Mouse (Mus musculus) neural tube, embryonic 15.5 days (tissue): ENCODE data around the gene Srpk1. TPM values are rescaled to one million over a fixed set of nuclear protein-coding genes. Genes with fewer than 3 reads are reported as not detected.

Experiments used
- ATAC-seq: fragments of 200-750 bp; cut with Nextera tagmentation; 2 replicates; pipeline ENCODE4 v1.8.0; 2017; ENCODE audit warnings: mild to moderate bottlenecking, moderate TSS enrichment, moderate library complexity; ENCODE audit not compliant: low FRiP score
- H3K27ac ChIP-seq: fragments of 300-500 bp; sonication (generic); replicated peaks from 2 replicates; pipeline ENCODE4 v1.5.1; 2015; ENCODE audit warnings: mild to moderate bottlenecking, inconsistent platforms
- H3K27me3 ChIP-seq: fragments of 300-500 bp; sonication (generic); replicated peaks from 2 replicates; pipeline ENCODE4 v1.6.1; 2015; ENCODE audit warnings: inconsistent platforms
- H3K36me3 ChIP-seq: fragments of 300-500 bp; sonication (generic); 2 replicates; pipeline ENCODE4 v1.6.1; 2015; ENCODE audit warnings: inconsistent platforms
- H3K4me1 ChIP-seq: fragments of 300-500 bp; sonication (generic); 2 replicates; pipeline ENCODE4 v1.6.1; 2015; ENCODE audit warnings: inconsistent platforms
- H3K4me2 ChIP-seq: fragments of 300-500 bp; sonication (generic); 2 replicates; pipeline ENCODE4 v1.6.1; 2015; ENCODE audit warnings: inconsistent platforms, mild to moderate bottlenecking, moderate library complexity
- H3K4me3 ChIP-seq: fragments of 300-500 bp; sonication (generic); replicated peaks from 2 replicates; pipeline ENCODE4 v1.5.1; 2015; ENCODE audit warnings: mild to moderate bottlenecking, inconsistent platforms
- H3K9ac ChIP-seq: fragments of 300-500 bp; sonication (generic); replicated peaks from 2 replicates; pipeline ENCODE4 v1.6.1; 2015; ENCODE audit warnings: mild to moderate bottlenecking, inconsistent platforms
- H3K9me3 ChIP-seq: fragments of 300-500 bp; sonication (generic); replicated peaks from 2 replicates; pipeline ENCODE4 v1.6.1; 2016; ENCODE audit warnings: inconsistent platforms
- WGBS: fragments of 180-500 bp; shearing (Covaris S2); methylation state at CpG from one replicate; pipeline ENCODE4 v1.1.7; 2015; ENCODE audit warnings: mixed read lengths; 5-methylcytosine and 5-hydroxymethylcytosine counted together
- polyA plus RNA-seq: library from polyadenylated mRNA; unstranded; fragments of >200 nt; fragmentation: Nextera tagmentation; extraction: Ambion mirVana; gene quantifications from 2 replicates; pipeline ENCODE4 v1.2.1, GENCODE M21; 2015

The Srpk1 gene
- polyA plus RNA-seq, result 85.4 and 90.7 TPM in 2 replicates

DNA sequence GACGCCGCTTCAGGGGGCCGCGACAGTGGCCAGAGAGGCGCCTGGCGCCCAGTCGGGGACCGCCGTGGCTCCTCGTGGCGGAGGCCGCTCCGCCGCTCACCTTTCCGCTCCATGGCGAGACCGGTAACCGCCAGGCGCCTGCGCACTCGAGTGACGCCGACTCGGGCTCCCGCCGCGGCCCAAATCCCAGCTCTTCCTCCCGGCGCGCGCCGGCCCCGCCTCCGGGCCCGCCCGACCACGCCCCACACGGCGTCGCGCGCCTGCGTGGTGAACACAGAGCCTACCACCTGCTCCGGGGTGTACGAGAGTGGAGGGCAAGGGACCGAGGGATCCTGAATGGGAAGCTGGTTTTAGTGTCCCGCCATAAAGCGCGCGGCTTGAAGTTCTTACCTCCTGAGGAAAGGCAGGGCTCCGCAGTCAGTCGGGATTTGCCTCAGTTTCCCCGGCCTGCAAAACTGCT lies at the start of gene Srpk1:
Gene Srpk1 (minus strand): TSS at position 410 of the 460 bp plus-strand sequence.
- peak within 1 kb of the TSS; percentile 98 for H3K9ac ChIP-seq
- no peaks in the 10 kb centered on the region for H3K9me3 ChIP-seq
- H3K4me2 ChIP-seq, result peak within 1 kb of the TSS; percentile 88
- peak within 1 kb of the TSS; percentile 94 for H3K27ac ChIP-seq
- peak; percentile 97 for ATAC-seq
- peaks cover 37% of the 10 kb centered on the region for H3K4me1 ChIP-seq
- peaks cover 12% of the 10 kb centered on the region for H3K36me3 ChIP-seq
- no peaks in the 10 kb centered on the region for H3K27me3 ChIP-seq
- peak within 1 kb of the TSS; percentile 99 for H3K4me3 ChIP-seq
- under 1% methylated on average over 47 of the region's 53 CpGs for WGBS

DNA sequence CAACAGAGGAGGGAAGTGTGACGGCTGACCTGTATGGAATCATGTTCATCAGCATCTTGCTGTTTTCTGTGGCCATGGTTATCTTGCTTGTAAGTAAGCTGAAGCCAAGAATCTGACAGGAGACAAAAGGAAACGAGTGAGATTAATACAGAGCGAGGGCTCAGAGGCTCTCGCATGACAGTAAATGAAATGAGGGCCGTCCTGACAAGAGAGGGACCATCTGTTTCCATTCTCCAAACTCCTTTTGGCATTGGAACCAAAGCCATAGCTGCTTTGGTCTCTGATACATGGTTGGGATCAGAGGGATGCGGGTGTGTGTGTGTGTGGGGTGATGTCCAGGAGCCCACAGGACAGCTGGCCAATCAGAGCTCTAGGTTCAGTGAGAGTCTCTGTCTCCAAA lies 37.1 kb upstream of the Srpk1 start:
- no peak overlapping the region for H3K4me3 ChIP-seq
- H3K9ac ChIP-seq, result no peak overlapping the region
- 56% methylated on average over 6 of the region's 6 CpGs for WGBS
- no peaks in the 10 kb centered on the region for H3K27me3 ChIP-seq
- no peak overlapping the region for H3K27ac ChIP-seq
- ATAC-seq, result no peak
- H3K36me3 ChIP-seq, result no peaks in the 10 kb centered on the region
- no peak overlapping the region for H3K4me2 ChIP-seq
- no peaks in the 10 kb centered on the region for H3K9me3 ChIP-seq
- H3K4me1 ChIP-seq, result peaks cover 6% of the 10 kb centered on the region

DNA sequence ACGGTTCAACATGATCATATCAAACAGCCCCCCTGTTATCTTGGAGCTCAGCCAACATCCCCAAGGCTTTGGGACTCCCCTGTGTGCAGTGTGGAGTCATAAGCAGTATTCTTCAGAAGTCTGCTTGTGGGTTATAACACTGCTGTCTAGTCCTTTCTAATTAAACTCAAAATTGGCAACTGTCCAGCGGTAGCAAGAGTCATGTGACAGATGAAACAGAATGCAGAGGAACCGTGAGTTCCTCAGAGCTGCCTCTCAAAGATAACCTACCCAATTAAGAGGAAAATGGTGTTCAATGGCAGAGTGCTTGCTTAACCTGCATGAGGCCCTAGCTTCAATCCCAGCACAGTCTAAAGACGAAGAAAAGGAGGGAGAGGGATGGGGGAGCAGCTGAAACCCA lies 35.4 kb upstream of the Srpk1 start:
- WGBS, result 34% methylated on average over 4 of the region's 4 CpGs

DNA sequence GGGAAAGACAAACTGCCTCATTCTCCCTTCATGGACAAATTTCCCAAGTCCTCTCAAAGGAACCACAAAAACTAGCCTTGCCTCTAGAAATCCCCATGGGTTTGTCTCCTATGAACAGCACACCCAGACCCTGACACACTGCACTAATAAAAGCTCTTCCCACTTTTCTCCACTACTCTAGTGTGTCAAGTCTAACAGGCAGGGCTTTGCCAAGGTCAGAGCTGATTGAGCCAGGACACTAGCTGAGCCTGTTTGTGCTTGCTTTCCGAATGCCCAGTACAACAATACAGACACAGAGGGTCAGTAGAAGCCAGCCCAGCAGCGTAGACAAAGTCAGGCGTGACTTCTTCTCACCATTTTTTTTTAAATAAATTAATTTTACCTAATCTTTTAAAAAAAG lies 27.8 kb upstream of the Srpk1 start:
- H3K4me3 ChIP-seq, result no peak overlapping the region
- no peaks in the 10 kb centered on the region for H3K9me3 ChIP-seq
- H3K27ac ChIP-seq, result no peak overlapping the region
- no peak overlapping the region for H3K4me2 ChIP-seq
- H3K36me3 ChIP-seq, result no peaks in the 10 kb centered on the region
- H3K4me1 ChIP-seq, result no peaks in the 10 kb centered on the region
- no peak overlapping the region for H3K9ac ChIP-seq
- 79% methylated on average over 3 of the region's 3 CpGs for WGBS
- H3K27me3 ChIP-seq, result no peaks in the 10 kb centered on the region
- no peak for ATAC-seq

More for the DNA sequence above, 35.4 kb upstream of the Srpk1 start:
- Histone ChIP-seq H3K27ac (peak overlapping the region; percentile 51), H3K27me3 (no peaks in the 10 kb centered on the region), H3K4me3 (no peak overlapping the region), H3K4me2 (no peak overlapping the region), H3K36me3 (no peaks in the 10 kb centered on the region), H3K9ac (no peak overlapping the region), H3K4me1 (peaks cover 6% of the 10 kb centered on the region), H3K9me3 (no peaks in the 10 kb centered on the region)
- ATAC-seq, result peak; percentile 65

DNA sequence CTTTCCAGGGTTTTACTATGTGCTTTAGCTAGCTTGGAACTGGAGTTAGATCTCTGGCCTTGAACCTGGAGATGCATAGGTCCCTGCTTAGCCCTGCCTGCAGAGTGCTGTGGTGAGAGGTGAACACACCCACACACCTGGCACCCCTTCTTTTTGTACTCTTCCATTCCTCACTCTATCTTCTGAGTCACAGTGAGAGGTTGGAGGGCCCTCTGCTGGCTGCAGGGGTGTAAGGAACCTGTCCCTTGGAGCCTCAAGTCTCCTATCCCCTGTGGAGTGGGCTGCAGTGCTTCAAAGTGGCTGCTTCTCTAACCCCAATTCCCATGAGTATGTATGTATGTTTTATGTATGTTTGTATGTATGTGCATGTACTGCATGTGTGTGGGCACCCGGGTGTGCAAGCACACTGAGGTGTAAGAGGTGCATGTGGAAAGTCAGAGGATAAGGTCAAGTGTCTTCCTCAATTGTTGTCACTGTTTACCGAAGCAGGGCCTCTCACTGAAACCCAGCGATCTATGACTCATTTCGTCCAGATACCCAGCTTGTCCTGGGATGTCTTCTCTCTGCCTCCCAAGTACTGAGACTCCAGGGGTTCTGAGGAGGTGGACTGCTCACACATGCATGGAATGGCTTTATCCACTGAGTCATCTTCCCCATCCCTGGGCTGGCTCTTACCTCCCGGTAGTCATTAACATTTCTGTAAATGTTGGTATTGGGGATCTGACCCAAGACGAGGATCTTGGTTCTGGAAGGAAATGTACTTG lies 26.3 kb upstream of the Srpk1 start:
- no peak overlapping the region for H3K9ac ChIP-seq
- H3K4me3 ChIP-seq, result no peak overlapping the region
- H3K4me2 ChIP-seq, result no peak overlapping the region
- H3K27me3 ChIP-seq, result no peaks in the 10 kb centered on the region
- no peak overlapping the region for H3K27ac ChIP-seq
- H3K9me3 ChIP-seq, result no peaks in the 10 kb centered on the region
- 54% methylated on average over 6 of the region's 6 CpGs for WGBS
- ATAC-seq, result no peak
- H3K4me1 ChIP-seq, result no peaks in the 10 kb centered on the region
- no peaks in the 10 kb centered on the region for H3K36me3 ChIP-seq

DNA sequence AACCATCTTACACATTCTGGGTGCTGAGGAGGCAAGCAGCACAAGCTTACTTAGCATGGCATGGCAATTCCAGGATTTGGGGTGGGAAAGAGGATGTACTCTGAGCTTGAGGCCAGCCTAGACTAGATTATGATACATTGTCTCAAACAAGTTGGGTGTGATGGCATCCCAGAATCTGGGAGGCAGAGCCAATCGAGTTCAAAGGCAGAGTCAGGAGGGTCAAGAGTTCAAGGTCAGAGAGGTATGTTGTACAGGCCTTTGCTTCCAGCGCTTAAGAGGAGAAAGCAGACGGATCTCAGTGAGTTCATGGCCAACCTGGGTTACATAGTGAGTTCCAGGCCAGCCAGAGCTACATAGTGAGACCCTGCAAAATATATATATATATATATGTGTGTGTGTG lies 23.7 kb upstream of the Srpk1 start:
- Histone ChIP-seq H3K4me2 (no peak overlapping the region), H3K4me1 (no peaks in the 10 kb centered on the region), H3K4me3 (no peak overlapping the region), H3K27ac (no peak overlapping the region), H3K9ac (no peak overlapping the region), H3K27me3 (no peaks in the 10 kb centered on the region), H3K9me3 (no peaks in the 10 kb centered on the region), H3K36me3 (no peaks in the 10 kb centered on the region)
- 75% methylated on average over 3 of the region's 3 CpGs for WGBS
- ATAC-seq, result no peak

DNA sequence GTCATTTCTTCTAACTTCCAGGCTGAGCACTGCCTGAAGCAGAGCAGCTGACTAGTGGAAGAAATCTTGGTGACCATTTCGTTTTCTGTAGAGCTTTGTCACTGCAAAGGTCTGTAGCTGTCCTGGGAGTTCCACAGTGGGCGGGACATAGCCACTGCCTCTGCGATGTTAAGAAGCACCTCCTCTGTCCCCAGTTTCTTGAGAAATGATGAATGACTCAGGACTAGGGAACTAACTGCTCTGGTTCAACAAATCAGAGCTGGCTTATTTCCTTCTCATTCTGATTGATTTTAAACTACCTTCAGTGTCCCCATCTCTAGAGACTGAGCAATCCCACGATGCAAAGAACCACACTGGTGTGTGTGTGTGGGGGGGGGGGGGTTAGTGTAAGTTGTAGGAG lies 21.6 kb upstream of the Srpk1 start:
- no peaks in the 10 kb centered on the region for H3K9me3 ChIP-seq
- H3K4me2 ChIP-seq, result no peak overlapping the region
- no peaks in the 10 kb centered on the region for H3K4me1 ChIP-seq
- 56% methylated on average over 4 of the region's 4 CpGs for WGBS
- H3K27me3 ChIP-seq, result no peaks in the 10 kb centered on the region
- no peak overlapping the region for H3K9ac ChIP-seq
- no peak overlapping the region for H3K4me3 ChIP-seq
- no peak overlapping the region for H3K27ac ChIP-seq
- no peaks in the 10 kb centered on the region for H3K36me3 ChIP-seq
- no peak for ATAC-seq

DNA sequence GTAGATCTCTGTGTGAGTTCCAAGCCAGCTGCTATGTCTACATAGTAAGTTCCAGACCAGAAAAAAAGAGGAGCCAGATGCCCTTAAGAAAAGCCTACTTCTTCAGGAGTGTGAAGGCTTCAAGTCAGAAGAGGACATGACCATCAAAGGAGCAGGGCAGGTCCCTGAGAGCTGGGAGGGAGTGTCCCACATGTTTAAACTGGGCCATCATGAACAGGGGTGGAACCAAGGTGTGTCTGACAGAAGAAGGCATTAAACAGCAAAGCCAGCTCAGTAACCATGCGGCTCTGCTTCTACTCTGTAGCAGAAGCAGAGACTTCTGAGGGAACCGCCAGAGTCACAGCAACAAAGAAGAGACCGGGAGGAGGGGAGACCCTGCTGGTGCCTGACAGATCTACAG lies 21.2 kb upstream of the Srpk1 start:
- Histone ChIP-seq H3K4me3 (no peak overlapping the region), H3K4me2 (no peak overlapping the region), H3K36me3 (no peaks in the 10 kb centered on the region), H3K27me3 (no peaks in the 10 kb centered on the region), H3K4me1 (no peaks in the 10 kb centered on the region), H3K27ac (no peak overlapping the region), H3K9me3 (no peaks in the 10 kb centered on the region), H3K9ac (no peak overlapping the region)
- ATAC-seq, result no peak
- 43% methylated on average over 3 of the region's 3 CpGs for WGBS

DNA sequence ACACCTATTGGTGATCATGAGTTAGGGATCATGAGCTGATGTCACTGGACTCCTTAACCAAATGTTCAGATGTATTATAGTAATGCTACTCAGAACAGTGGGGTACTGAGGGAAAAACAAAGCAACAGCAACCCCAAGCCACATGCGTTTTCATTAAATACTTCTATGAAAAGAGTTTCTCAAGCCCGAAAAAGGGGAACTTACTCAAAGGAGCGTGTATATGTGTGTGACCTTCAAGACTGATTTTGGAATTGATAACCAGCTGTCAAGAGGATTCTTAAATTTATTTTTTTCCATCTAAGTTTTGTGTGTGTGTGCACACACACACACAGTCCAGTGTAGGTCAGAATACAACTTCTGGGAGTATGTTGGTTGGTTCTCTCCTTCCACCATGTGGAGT lies 17.6 kb upstream of the Srpk1 start:
- Histone ChIP-seq H3K27me3 (no peaks in the 10 kb centered on the region), H3K9me3 (no peaks in the 10 kb centered on the region), H3K4me2 (no peak overlapping the region), H3K27ac (no peak overlapping the region), H3K4me1 (no peaks in the 10 kb centered on the region), H3K36me3 (no peaks in the 10 kb centered on the region), H3K9ac (no peak overlapping the region), H3K4me3 (no peak overlapping the region)
- no peak for ATAC-seq
- 91% methylated on average over 3 of the region's 3 CpGs for WGBS

DNA sequence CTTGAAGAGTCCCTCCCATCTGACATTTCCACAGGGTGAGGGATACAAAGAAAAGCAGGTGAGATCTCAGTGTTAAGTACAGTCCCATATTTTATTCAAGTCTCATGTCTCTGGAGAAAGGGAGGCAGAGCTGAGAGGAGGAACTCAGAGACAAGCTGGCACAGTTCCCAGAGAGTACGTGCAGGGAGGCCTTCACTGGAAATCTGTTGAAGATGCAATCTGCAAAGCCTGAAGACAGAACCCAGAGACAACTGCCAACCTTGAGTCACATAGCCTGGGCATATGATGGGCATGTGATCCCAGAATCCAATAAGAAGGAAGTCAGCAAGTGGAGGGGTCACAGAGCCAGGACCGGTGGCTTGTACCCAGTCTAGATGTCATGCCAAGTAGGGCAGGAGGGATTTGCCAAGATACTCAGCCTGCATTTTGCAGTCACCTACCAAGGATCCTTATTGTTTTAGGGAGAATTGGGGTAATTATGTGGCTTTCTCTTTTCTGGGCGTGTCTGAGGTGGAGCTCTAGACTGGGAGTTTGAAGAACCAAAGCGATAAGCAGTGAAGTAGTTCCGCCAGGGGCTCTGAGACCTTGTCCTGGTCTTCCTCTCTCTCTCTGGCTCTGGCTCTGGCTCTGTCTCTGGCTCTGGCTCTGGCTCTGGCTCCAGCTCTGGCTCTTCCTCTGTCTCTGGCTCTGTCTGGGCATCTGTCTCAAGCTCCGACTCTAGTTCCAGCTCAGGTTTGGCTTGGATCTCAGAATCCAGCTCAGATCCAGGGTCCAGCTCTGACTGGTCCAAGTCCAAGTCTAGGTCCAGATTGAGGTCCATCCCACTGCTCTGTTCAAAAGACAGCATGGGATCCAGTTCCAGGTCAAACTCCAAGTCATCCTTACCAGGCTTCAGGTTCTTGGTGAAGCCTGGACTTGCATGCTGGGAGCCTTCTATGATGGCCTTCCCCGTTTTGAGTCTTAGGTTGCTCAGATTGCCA lies 15.5 kb upstream of the Srpk1 start:
- Histone ChIP-seq H3K27ac (no peak overlapping the region), H3K9ac (no peak overlapping the region), H3K4me2 (no peak overlapping the region), H3K4me3 (no peak overlapping the region), H3K9me3 (no peaks in the 10 kb centered on the region), H3K4me1 (no peaks in the 10 kb centered on the region), H3K36me3 (no peaks in the 10 kb centered on the region), H3K27me3 (no peaks in the 10 kb centered on the region)
- 89% methylated on average over 7 of the region's 7 CpGs for whole genome bisulfite sequencing
- ATAC-seq, result no peak

DNA sequence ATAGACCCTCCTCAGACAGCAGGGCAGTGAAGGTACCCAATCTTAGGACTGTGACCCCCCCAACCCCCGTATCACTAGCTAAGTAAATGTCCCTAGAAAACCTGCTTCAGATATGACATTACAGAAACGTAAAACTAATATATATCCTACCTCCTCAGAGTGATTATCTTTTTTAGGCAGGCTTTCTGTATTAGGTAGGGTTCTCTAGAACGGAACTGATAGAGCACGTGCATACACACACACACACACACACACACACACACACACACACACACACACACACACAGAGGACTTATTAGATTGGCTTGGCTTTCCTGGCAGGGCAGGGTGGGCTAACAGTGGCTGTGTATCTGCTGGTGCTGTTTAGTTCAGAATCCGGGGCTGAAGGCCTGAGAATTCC lies 13.3 kb upstream of the Srpk1 start:
- Histone ChIP-seq H3K4me1 (no peaks in the 10 kb centered on the region), H3K9me3 (no peaks in the 10 kb centered on the region), H3K36me3 (no peaks in the 10 kb centered on the region), H3K4me2 (no peak overlapping the region), H3K9ac (no peak overlapping the region), H3K4me3 (no peak overlapping the region), H3K27ac (no peak overlapping the region), H3K27me3 (no peaks in the 10 kb centered on the region)
- no peak for ATAC-seq
- 81% methylated on average over 5 of the region's 5 CpGs for WGBS

DNA sequence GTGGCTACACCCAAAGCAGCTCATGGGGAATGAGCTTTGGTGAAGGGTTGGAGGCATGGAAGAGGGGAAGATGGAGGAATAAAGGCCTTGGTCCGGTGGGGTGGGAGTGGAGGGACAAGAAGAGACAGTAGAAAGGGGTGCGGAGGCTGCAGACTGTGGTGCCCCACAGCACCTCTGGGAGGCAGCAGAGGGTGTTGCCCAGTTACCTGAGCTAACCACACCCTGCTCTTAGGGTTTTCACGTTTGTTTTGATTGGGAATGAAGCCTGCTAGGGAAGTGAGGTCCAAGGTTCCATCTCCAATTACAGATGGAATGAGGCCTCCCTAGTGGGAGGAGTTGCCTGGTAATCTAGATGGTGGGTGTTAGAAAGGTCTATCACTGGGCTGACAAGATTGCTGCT lies 6.6 kb upstream of the Srpk1 start:
- no peak overlapping the region for H3K4me3 ChIP-seq
- WGBS, result 55% methylated on average over 3 of the region's 3 CpGs
- no peaks in the 10 kb centered on the region for H3K4me1 ChIP-seq

More for the DNA sequence above, 6.6 kb upstream of the Srpk1 start:
- Histone ChIP-seq H3K36me3 (no peaks in the 10 kb centered on the region), H3K4me2 (no peak overlapping the region), H3K9ac (no peak overlapping the region), H3K27ac (no peak overlapping the region), H3K9me3 (no peaks in the 10 kb centered on the region), H3K27me3 (no peaks in the 10 kb centered on the region)
- no peak for ATAC-seq
